Mouse (Mus musculus) heart, adult 2 months (tissue): Measurements from ENCODE around the gene Rasl12. TPM values are rescaled to one million over a fixed set of nuclear protein-coding genes. Genes with fewer than 3 reads are reported as not detected.

Experiments used
- DNase-seq, 2 experiments: peaks; one replicate each; pipeline ENCODE4 v3.0.0; 2021
- H3K27ac ChIP-seq: fragments of 200-600 bp; 2 replicates; pipeline ENCODE4 v1.8.1; 2022
- H3K27me3 ChIP-seq: fragments of 200-500 bp; 2 replicates; pipeline ENCODE4 v1.6.1; 2012; ENCODE audit warnings: mild to moderate bottlenecking, low read length, inconsistent platforms, mixed read lengths; ENCODE audit not compliant: control insufficient read depth, insufficient read depth
- H3K36me3 ChIP-seq: fragments of 200-500 bp; 2 replicates; pipeline ENCODE4 v1.6.1; 2012; ENCODE audit warnings: low read length, inconsistent platforms; ENCODE audit not compliant: control insufficient read depth, insufficient read depth
- H3K4me1 ChIP-seq: fragments of 200-500 bp; 2 replicates; pipeline ENCODE4 v1.6.1; 2011; ENCODE audit warnings: low read length; ENCODE audit not compliant: control insufficient read depth, insufficient read depth
- H3K4me3 ChIP-seq: fragments of 200-600 bp; 2 replicates; pipeline ENCODE4 v1.8.1; 2022
- H3K79me2 ChIP-seq: fragments of 200-500 bp; replicated peaks from 2 replicates; pipeline ENCODE4 v1.6.1; 2012; ENCODE audit warnings: mild to moderate bottlenecking, inconsistent platforms, low read length, moderate library complexity, mixed read lengths; ENCODE audit not compliant: control insufficient read depth, insufficient read depth
- H3K9ac ChIP-seq: fragments of 200-500 bp; 2 replicates; pipeline ENCODE4 v1.6.1; 2012; ENCODE audit warnings: low read depth, mild to moderate bottlenecking, control low read depth, inconsistent platforms, low read length, mixed read lengths
- CTCF ChIP-seq: fragments of 200-600 bp; IDR thresholded peaks from 2 replicates; pipeline ENCODE4 v1.8.1; 2022; ENCODE audit warnings: antibody characterized with exemption, mild to moderate bottlenecking, moderate library complexity
- EP300 ChIP-seq: fragments of 200-500 bp; IDR thresholded peaks from 2 replicates; pipeline ENCODE4 v1.6.1; 2011; ENCODE audit warnings: low read depth, low read length, control low read depth; ENCODE audit not compliant: insufficient read depth
- POLR2A ChIP-seq: fragments of 200-500 bp; IDR thresholded peaks from 2 replicates; pipeline ENCODE4 v1.6.1; 2011; ENCODE audit warnings: mild to moderate bottlenecking, low read depth, low read length, control low read depth; ENCODE audit not compliant: insufficient read depth
- WGBS: fragments of 180-500 bp; shearing (Covaris S2); methylation state at CpG from one replicate; pipeline ENCODE4 v1.1.7; 2018; 5-methylcytosine and 5-hydroxymethylcytosine counted together
- intact Hi-C: fragments of 180-260 bp; cut with DNase I; formaldehyde crosslinking; loops from one replicate; pipeline ENCODE4 v1.15.1; 2025
- polyA plus RNA-seq: library from polyadenylated mRNA; depleted of rRNA; stranded (reverse); fragments of >200 nt; gene quantifications from 2 replicates; pipeline ENCODE4 v1.2.3, GENCODE M21; 2012
- total RNA-seq, 2 experiments: library from RNA; stranded (reverse); gene quantifications; 2 replicates each; pipeline ENCODE4 v1.2.3; 2021

Rasl12 gene
- total and polyA plus RNA-seq, 3 experiments: 7.2 to 19.8 (median 8.3) TPM

- 72% methylated on average over 8 of the region's 8 CpGs for WGBS
- Histone ChIP-seq H3K4me3 (no peak overlapping the region), H3K4me1 (no peaks in the 10 kb centered on the region; the same call in 1 of the 2 replicates), H3K36me3 (no peaks in the 10 kb centered on the region), H3K27me3 (no peaks in the 10 kb centered on the region), H3K27ac (no peak overlapping the region), H3K9ac (no peak overlapping the region), H3K79me2 (no peaks in the 10 kb centered on the region)
- DNase-seq: no peak
- TF ChIP-seq POLR2A: no peak
- TF ChIP-seq CTCF: no peak
- intact Hi-C loops: no loop called here
These were observed 12.1 kb downstream of the Rasl12 start for GRCm38 (mm10) chr9:65410378-65410777.

- WGBS: 54% methylated on average over 3 of the region's 3 CpGs
- Histone ChIP-seq H3K27me3 (no peaks in the 10 kb centered on the region), H3K9ac (no peak overlapping the region), H3K4me3 (no peak overlapping the region), H3K4me1 (no peaks in the 10 kb centered on the region; the same call in 1 of the 2 replicates), H3K36me3 (no peaks in the 10 kb centered on the region), H3K27ac (no peak overlapping the region), H3K79me2 (no peaks in the 10 kb centered on the region)
- DNase-seq: no peak
- TF ChIP-seq POLR2A: no peak
- TF ChIP-seq CTCF: no peak
- no peak for TF ChIP-seq EP300
- intact Hi-C loops: no loop called here
These were observed 13.0 kb downstream of the Rasl12 start for GRCm38 (mm10) chr9:65411326-65411725.

- Histone ChIP-seq H3K27ac (no peak overlapping the region), H3K9ac (no peak overlapping the region), H3K36me3 (no peaks in the 10 kb centered on the region), H3K4me1 (no peaks in the 10 kb centered on the region), H3K4me3 (no peak overlapping the region), H3K27me3 (no peaks in the 10 kb centered on the region), H3K79me2 (no peaks in the 10 kb centered on the region)
- 39% methylated on average over 3 of the region's 3 CpGs for WGBS
- DNase-seq: no peak
- intact Hi-C loops: no loop called here
- peak; percentile 30 for TF ChIP-seq CTCF
- TF ChIP-seq EP300: no peak
These were observed 19.4 kb downstream of the Rasl12 start for GRCm38 (mm10) chr9:65417738-65418137.

DNA sequence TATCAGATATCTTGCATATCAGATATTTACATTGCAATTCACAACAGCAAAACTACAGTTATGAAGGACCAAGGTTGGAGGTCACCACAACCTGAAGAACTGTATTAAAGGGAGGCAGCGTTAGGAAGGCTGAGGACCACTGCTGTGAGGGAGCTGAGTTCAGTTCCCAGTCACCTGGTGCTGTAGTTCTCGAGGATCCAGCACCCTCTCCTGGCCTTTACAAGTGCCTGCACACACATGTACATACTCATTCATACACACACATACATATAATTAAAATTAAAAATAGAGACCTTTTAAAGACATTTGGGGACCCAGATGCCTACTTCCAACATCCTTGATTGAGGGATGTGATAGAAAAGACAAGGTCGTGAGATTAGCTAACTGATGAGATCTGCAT lies 21.3 kb downstream of the Rasl12 start:
- Histone ChIP-seq H3K36me3 (no peaks in the 10 kb centered on the region), H3K9ac (no peak overlapping the region), H3K79me2 (no peaks in the 10 kb centered on the region), H3K27ac (no peak overlapping the region), H3K27me3 (no peaks in the 10 kb centered on the region), H3K4me3 (no peak overlapping the region), H3K4me1 (no peaks in the 10 kb centered on the region)
- no peak for TF ChIP-seq EP300
- peak; percentile 29 for TF ChIP-seq CTCF
- WGBS: 68% methylated on average over 3 of the region's 3 CpGs
- intact Hi-C loops: no loop called here
- DNase-seq: no peak

- no peak within 1 kb of the TSS for H3K27ac ChIP-seq
- no peak for DNase-seq
- H3K4me3 ChIP-seq: no peak within 1 kb of the TSS
- WGBS: 79% methylated on average over 11 of the region's 11 CpGs
- no peaks in the 10 kb centered on the region for H3K79me2 ChIP-seq
- H3K4me1 ChIP-seq: no peaks in the 10 kb centered on the region
- TF ChIP-seq EP300 (no peak), CTCF (no peak), POLR2A (no peak)
- no peaks in the 10 kb centered on the region for H3K36me3 ChIP-seq
- intact Hi-C loops: no loop called here
- H3K27me3 ChIP-seq: no peaks in the 10 kb centered on the region
- no peak within 1 kb of the TSS for H3K9ac ChIP-seq
These were observed 24.6 kb downstream of the Rasl12 start, which contains the start of gene Slc51b for GRCm38 (mm10) chr9:65422760-65423501. Gene Slc51b, minus strand, starts transcription at chr9:65422955.

DNA sequence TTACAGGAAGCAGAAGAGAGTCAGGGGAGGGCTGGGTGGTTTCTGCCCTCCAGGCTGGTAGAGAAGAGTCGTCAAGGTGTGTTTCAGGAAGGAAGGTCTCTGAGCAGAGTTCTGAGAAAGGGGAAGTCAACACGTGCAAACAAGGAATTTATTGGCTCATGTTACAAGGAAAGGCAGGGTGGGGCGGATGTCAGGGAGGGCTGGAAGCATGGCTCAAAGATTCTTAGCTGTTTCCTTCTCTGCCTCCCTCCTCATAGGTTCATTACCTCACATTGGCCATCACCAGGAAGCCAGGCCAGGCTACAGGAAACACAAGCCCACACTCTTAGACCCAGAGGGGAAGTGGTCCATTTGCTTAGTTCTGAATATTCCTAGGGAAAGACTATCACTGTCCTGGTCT lies 26.1 kb downstream of the Rasl12 start:
- Histone ChIP-seq H3K4me1 (no peaks in the 10 kb centered on the region), H3K27me3 (no peaks in the 10 kb centered on the region), H3K36me3 (no peaks in the 10 kb centered on the region), H3K79me2 (no peaks in the 10 kb centered on the region), H3K9ac (no peak overlapping the region), H3K27ac (no peak overlapping the region), H3K4me3 (no peak overlapping the region)
- whole genome bisulfite sequencing: 32% methylated on average over 3 of the region's 3 CpGs
- intact Hi-C loops: no loop called here
- DNase-seq: no peak
- TF ChIP-seq CTCF (no peak), EP300 (no peak), POLR2A (no peak)
